In the genomic region with DNA sequence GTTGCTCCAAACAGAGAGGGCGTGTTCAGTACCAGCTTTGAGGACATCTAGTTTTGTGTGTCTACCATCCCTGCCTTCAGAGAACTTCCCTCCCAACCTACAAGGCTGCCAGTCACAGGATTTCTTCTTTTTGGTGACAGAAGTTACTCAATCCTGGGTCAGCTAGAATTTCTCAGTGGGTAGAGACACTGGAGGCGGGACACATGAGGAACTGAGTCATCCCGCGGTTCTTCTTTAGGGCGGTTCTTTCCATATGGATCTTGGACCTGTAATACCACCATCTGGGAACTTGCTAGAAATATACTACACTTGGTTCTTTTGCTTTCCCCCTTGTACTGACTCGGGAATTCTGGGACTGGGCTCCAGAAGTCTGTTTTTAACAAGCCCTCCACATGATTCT, we compare ENCODE assay signal across 14 mouse cellular contexts. TPM values are rescaled to one million over a fixed set of nuclear protein-coding genes. Genes with fewer than 3 reads are reported as not detected.
DNase-seq lines count a peak whose midpoint lies in the region; ATAC-seq and TF ChIP-seq lines count a peak whose summit lies in the region.
"Had no signal": no experiment of that assay in that cellular context is flagged by ENCODE, and none has a peak within 500 bp of the region (broad histone marks: within the 10 kb centered on the region; RNA-seq: fewer than 3 reads in every experiment).

No protein-coding gene starts in this region.

- no peaks in the 10 kb centered on the region for H3K4me1 ChIP-seq in kidney, adult 2 months (ENCODE audit: control insufficient read depth, insufficient read depth, low read length)
- H3K4me1 ChIP-seq: limb, embryonic 12.5 days had no signal

- no peak for ATAC-seq in CD4-positive, CD25-positive, alpha-beta regulatory T cell, adult 4 months

- intact Hi-C loops in left cerebral cortex, postnatal 36 days (cut with DNase I): loop anchor here (5.0 kb wide), 1 partner anchor 51 kb away; no protein-coding TSS in a partner anchor

- no peak overlapping the region for H3K27ac ChIP-seq in kidney, adult 2 months (ENCODE audit: insufficient read depth, low read depth, low read length)
- H3K27ac ChIP-seq: kidney, postnatal 0 days; limb, embryonic 12.5 days had no signal

- no peaks in the 10 kb centered on the region for H3K36me3 ChIP-seq in kidney, adult 2 months (ENCODE audit: control insufficient read depth, insufficient read depth, low read length)
- H3K36me3 ChIP-seq: limb, embryonic 12.5 days had no signal

- no peak for TF ChIP-seq CTCF in kidney, adult 2 months (conservative IDR thresholded peaks at IDR 0.05; ENCODE audit: insufficient read depth, insufficient read length, low read depth, low read length)

- no peak for TF ChIP-seq POLR2A in kidney, adult 2 months (IDR thresholded peaks at IDR 0.05; ENCODE audit: low read depth, low read length)

- WGBS in kidney, adult 2 months: 93% methylated on average over 6 of the region's 6 CpGs

- no peaks in the 10 kb centered on the region for H3K27me3 ChIP-seq in kidney, adult 2 months (replicated peaks; ENCODE audit: control insufficient read depth, insufficient read depth, low read length)
- H3K27me3 ChIP-seq: limb, embryonic 12.5 days had no signal

- no peak overlapping the region for H3K4me3 ChIP-seq in kidney, adult 2 months (ENCODE audit: insufficient read depth, low read depth, low read length)
- H3K4me3 ChIP-seq: limb, embryonic 12.5 days had no signal

- peak; percentile 21 for DNase-seq in kidney, adult 2 months
- DNase-seq in kidney, postnatal 4 days: no peak
- DNase-seq in spleen, postnatal 36 days (ENCODE audit: low spot score in 2 of 2): peak; percentile 11 to 24
- no peak for DNase-seq in spleen, postnatal 10 days (ENCODE audit: low spot score in 2 of 2)
- peak; percentile 42 to 58 for DNase-seq in left cerebral cortex, postnatal 36 days (ENCODE audit: low spot score in 2 of 2)
- no peak for DNase-seq in thymus, postnatal 10 days (ENCODE audit: low spot score in 2 of 2)
- no peak for DNase-seq in kidney, adult 8-10 months
- DNase-seq: adrenal gland, postnatal 10 days; cerebellum, adult 18-20 months; gastrocnemius, postnatal 25 days; retina, postnatal 1 day had no signal

RNA-seq across cellular contexts. Expression of a gene that starts 20.9 kb away (rescaled TPM):
- polyA plus RNA-seq in kidney, adult 2 months (2012; rRNA removed): 19.0 and 21.6 TPM in 2 replicates
- total RNA-seq in left cerebral cortex, postnatal 36 days (2021): 10 to 100 TPM; 27.4 to 30.4 TPM
- 10 to 100 TPM; 35.5 to 42.1 TPM for polyA plus RNA-seq in CD4-positive, CD25-positive, alpha-beta regulatory T cell, adult 4 months (2017; shearing (Covaris generic))

RNA-seq across cellular contexts. Expression of a gene that starts 54.0 kb away (rescaled TPM):
- 1.4 and 2.2 TPM in 2 replicates for polyA plus RNA-seq in kidney, adult 2 months (2012; rRNA removed)
- 1 to 10 TPM; 1.1 to 1.8 TPM for total RNA-seq in left cerebral cortex, postnatal 36 days (2021)
- 1 to 10 TPM; 3.8 to 4.2 TPM for polyA plus RNA-seq in CD4-positive, CD25-positive, alpha-beta regulatory T cell, adult 4 months (2017; shearing (Covaris generic))

Comparison
In these comparisons a context has a peak if more than half of its experiments do, and no peak if none do; other contexts are left out.
1. DNase-seq: peak in kidney, adult 2 months (single experiment), spleen, postnatal 36 days (2 of 2) and left cerebral cortex, postnatal 36 days (2 of 2); none in kidney, postnatal 4 days (0 of 2), spleen, postnatal 10 days (0 of 2), thymus, postnatal 10 days (0 of 2) and kidney, adult 8-10 months (0 of 2).